Mouse (Mus musculus): ENCODE results near the gene Olfr728. TPM values are rescaled to one million over a fixed set of nuclear protein-coding genes. Genes with fewer than 3 reads are reported as not detected.

The Olfr728 gene
- not detected in 2 replicates for polyA plus RNA-seq (2015; fragmentation: Nextera tagmentation; extraction: Ambion mirVana)

DNA sequence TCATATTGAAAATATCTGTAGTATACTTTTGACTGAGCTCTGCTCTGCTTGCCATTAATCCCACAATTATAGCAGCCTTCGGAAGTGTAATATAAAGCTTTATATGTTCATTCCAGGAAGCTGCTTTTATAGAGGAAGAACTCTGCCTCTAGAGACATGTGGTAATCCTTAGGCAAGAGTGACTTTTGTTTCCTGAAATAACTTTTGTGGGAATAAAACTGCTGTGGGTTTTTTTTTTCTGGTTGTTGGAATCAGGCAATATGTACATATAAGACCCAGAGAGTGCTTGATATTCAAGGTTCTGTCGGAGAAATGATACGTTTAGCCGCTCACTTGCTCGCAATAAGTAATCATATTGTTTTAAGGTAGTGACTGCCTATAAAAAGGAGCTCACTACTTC is at the start of gene Olfr728:
Olfr728 (minus strand) TSS at position 101 of the 400 bp plus-strand sequence.
- H3K4me3 ChIP-seq (replicated peaks): no peak within 1 kb of the TSS
- WGBS (ENCODE audit: insufficient replicate concordance): 72% methylated on average over 5 of the region's 5 CpGs
- no peak within 1 kb of the TSS for H3K27ac ChIP-seq
- H3K9me3 ChIP-seq (replicated peaks): no peaks in the 10 kb centered on the region
- no peaks in the 10 kb centered on the region for H3K36me3 ChIP-seq
- DNase-seq (no peak), ATAC-seq (ENCODE audit: low read depth) (no peak)
- no peak within 1 kb of the TSS for H3K4me2 ChIP-seq
- no peaks in the 10 kb centered on the region for H3K4me1 ChIP-seq (replicated peaks)
- no peak within 1 kb of the TSS for H3K9ac ChIP-seq
- H3K27me3 ChIP-seq: no peaks in the 10 kb centered on the region

DNA sequence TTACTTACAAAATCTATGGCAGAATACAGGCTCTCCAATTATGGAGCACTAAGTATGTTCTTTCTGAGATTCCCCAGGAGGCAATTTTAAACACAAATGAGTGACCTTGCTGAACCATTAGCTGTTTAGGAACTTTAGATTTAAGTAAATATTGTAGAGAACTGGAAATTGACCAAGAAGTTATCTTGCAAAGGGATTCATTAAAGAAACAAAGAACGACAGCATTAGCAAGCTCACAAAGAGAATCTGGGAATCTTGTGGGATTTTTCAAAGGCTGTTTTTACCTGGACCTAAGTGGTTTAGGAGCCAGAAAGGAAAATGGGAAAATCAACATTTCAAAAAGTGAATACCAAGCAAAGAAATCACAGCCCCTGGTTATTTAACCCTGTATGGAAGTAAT is 45.6 kb upstream of the Olfr728 start, which contains the start of gene Olfr730:
Olfr730 (minus strand) TSS at position 101 of the 400 bp plus-strand sequence.
- DNase-seq (no peak), ATAC-seq (ENCODE audit: low read depth) (no peak)
- Histone ChIP-seq H3K9me3 (replicated peaks) (no peaks in the 10 kb centered on the region), H3K36me3 (no peaks in the 10 kb centered on the region), H3K4me2 (no peak within 1 kb of the TSS), H3K4me1 (replicated peaks) (no peaks in the 10 kb centered on the region), H3K27ac (no peak within 1 kb of the TSS), H3K9ac (no peak within 1 kb of the TSS), H3K27me3 (no peaks in the 10 kb centered on the region), H3K4me3 (replicated peaks) (no peak within 1 kb of the TSS)
- WGBS (ENCODE audit: insufficient replicate concordance): 35% methylated on average over 1 of the region's 1 CpGs

DNA sequence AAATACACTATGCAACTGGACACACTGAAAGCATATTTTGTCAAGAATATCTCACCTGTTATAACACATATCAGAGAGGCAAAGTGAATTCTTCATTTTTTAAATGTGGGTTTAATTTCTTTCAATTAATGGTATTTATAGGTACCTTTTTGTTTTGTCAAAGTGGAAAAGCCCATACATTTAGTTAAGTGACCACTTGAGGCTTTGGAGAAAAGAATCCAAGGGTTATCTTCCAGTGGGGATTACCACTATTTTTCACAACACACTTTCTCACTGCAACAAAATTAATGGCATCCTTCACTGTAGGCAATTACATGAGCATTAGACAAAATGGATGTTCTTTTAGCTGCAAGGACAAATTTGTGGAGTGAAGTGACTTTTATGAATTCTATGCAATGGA is 10.3 kb upstream of the Olfr728 start, which contains the start of gene Olfr729:
Olfr729 (minus strand) TSS at position 101 of the 400 bp plus-strand sequence.
- no peak within 1 kb of the TSS for H3K4me2 ChIP-seq
- H3K27me3 ChIP-seq: no peaks in the 10 kb centered on the region
- H3K9ac ChIP-seq: no peak within 1 kb of the TSS
- no peaks in the 10 kb centered on the region for H3K4me1 ChIP-seq (replicated peaks)
- ATAC-seq (ENCODE audit: low read depth) (no peak), DNase-seq (no peak)
- 0 out of 2 replicates have a peak, but pooled peaks cover 3% of the 10 kb centered on the region for H3K9me3 ChIP-seq (replicated peaks)
- no peaks in the 10 kb centered on the region for H3K36me3 ChIP-seq
- no peak within 1 kb of the TSS for H3K27ac ChIP-seq
- no peak within 1 kb of the TSS for H3K4me3 ChIP-seq (replicated peaks)

DNA sequence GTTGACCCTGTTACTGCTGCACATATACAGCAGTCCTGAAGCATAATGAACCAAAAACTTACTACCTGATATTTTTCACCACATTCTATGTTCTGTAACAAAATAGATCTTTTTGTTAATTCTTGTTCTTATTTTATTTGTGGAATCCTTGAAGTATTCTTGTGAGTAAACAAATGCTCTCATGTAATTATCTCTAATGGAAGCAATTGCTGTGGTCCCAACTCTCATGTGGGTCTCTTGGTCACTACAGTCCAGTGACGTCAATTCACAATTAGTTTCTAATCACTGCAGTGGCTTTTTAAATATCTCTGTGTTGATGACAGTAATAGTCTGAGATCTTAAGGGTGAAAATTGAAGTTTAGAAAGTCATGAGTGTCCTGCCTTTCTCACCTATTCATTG is 19.6 kb downstream of the Olfr728 start, which contains the start of gene Olfr727:
Olfr727 (plus strand) TSS at position 301 of the 400 bp plus-strand sequence.
- Histone ChIP-seq H3K4me1 (replicated peaks) (no peaks in the 10 kb centered on the region), H3K36me3 (no peaks in the 10 kb centered on the region), H3K4me2 (no peak within 1 kb of the TSS), H3K9ac (no peak within 1 kb of the TSS), H3K27ac (no peak within 1 kb of the TSS), H3K4me3 (replicated peaks) (no peak within 1 kb of the TSS), H3K27me3 (no peaks in the 10 kb centered on the region), H3K9me3 (replicated peaks) (no peaks in the 10 kb centered on the region)
- WGBS (ENCODE audit: insufficient replicate concordance): 75% methylated on average over 1 of the region's 1 CpGs
- ATAC-seq (ENCODE audit: low read depth) (no peak), DNase-seq (no peak)

DNA sequence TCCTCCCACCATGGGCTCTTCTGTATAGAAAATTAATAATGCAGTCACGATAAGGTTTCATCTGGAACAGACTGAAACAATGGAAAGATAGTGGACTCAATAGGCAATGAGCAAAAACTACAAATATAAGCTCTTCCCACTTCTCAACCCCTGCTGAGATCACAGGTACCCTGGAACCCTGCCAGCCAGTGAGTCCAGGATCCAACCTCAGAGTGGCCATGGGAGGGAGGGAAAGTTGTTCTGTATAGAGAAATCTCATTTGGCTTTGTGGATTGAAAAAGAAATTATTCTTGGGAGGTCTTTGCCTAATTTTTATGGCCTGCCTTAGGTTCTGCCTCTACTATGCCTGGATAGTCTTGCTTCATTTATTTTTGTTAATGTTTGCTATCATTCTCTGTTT is 51.6 kb downstream of the Olfr728 start, which contains the start of gene Olfr726:
Olfr726 (minus strand) TSS at position 101 of the 400 bp plus-strand sequence.
- ATAC-seq (ENCODE audit: low read depth) (no peak), DNase-seq (no peak)
- Histone ChIP-seq H3K36me3 (no peaks in the 10 kb centered on the region), H3K27ac (no peak within 1 kb of the TSS), H3K27me3 (no peaks in the 10 kb centered on the region), H3K9ac (no peak within 1 kb of the TSS), H3K4me1 (replicated peaks) (no peaks in the 10 kb centered on the region), H3K4me3 (replicated peaks) (no peak within 1 kb of the TSS), H3K9me3 (replicated peaks) (no peaks in the 10 kb centered on the region), H3K4me2 (no peak within 1 kb of the TSS)
- WGBS (ENCODE audit: insufficient replicate concordance): 36% methylated on average over 1 of the region's 1 CpGs

Other genes with a start within 250 kb of the Olfr728 start
- gene Olfr722, start 240.7 kb downstream of the Olfr728 start, polyA plus RNA-seq (2015; fragmentation: Nextera tagmentation; extraction: Ambion mirVana): not detected in 2 replicates
- gene Olfr723, start 210.9 kb downstream of the Olfr728 start, polyA plus RNA-seq (2015; fragmentation: Nextera tagmentation; extraction: Ambion mirVana): not detected in 2 replicates
- not detected in 2 replicates for gene Olfr724, start 179.4 kb downstream of the Olfr728 start, polyA plus RNA-seq (2015; fragmentation: Nextera tagmentation; extraction: Ambion mirVana)
- gene Olfr725, start 102.3 kb downstream of the Olfr728 start, polyA plus RNA-seq (2015; fragmentation: Nextera tagmentation; extraction: Ambion mirVana): not detected in 2 replicates
- not detected in 2 replicates for gene Olfr726, start 51.7 kb downstream of the Olfr728 start, polyA plus RNA-seq (2015; fragmentation: Nextera tagmentation; extraction: Ambion mirVana)
- not detected in 2 replicates for gene Olfr727, start 19.5 kb downstream of the Olfr728 start, polyA plus RNA-seq (2015; fragmentation: Nextera tagmentation; extraction: Ambion mirVana)
- not detected in 2 replicates for gene Olfr729, start 10.2 kb upstream of the Olfr728 start, polyA plus RNA-seq (2015; fragmentation: Nextera tagmentation; extraction: Ambion mirVana)
- not detected in 2 replicates for gene Olfr730, start 45.5 kb upstream of the Olfr728 start, polyA plus RNA-seq (2015; fragmentation: Nextera tagmentation; extraction: Ambion mirVana)
- gene Olfr731, start 99.2 kb upstream of the Olfr728 start, polyA plus RNA-seq (2015; fragmentation: Nextera tagmentation; extraction: Ambion mirVana): not detected in 2 replicates
- not detected in 2 replicates for gene Olfr732, start 141.5 kb upstream of the Olfr728 start, polyA plus RNA-seq (2015; fragmentation: Nextera tagmentation; extraction: Ambion mirVana)
- not detected in 2 replicates for gene Olfr733, start 158.8 kb upstream of the Olfr728 start, polyA plus RNA-seq (2015; fragmentation: Nextera tagmentation; extraction: Ambion mirVana)
- gene Olfr734, start 184.1 kb upstream of the Olfr728 start, polyA plus RNA-seq (2015; fragmentation: Nextera tagmentation; extraction: Ambion mirVana): not detected in 2 replicates
- not detected in 2 replicates for gene Olfr735, start 206.2 kb upstream of the Olfr728 start, polyA plus RNA-seq (2015; fragmentation: Nextera tagmentation; extraction: Ambion mirVana)
- gene Tlr11, start 215.2 kb upstream of the Olfr728 start, polyA plus RNA-seq (2015; fragmentation: Nextera tagmentation; extraction: Ambion mirVana): not detected in 2 replicates
- gene Olfr736, start 238.5 kb upstream of the Olfr728 start, polyA plus RNA-seq (2015; fragmentation: Nextera tagmentation; extraction: Ambion mirVana): not detected in 2 replicates